Mouse (Mus musculus): ENCODE measurements at regions not wholly inside any gene's neighbourhood (a gene's known extent, or its start where the extent isn't known, plus 50 kb on each side); places are given as distances from the start of the nearest gene placed in this dataset.

- DNase-seq (ENCODE audit: low read depth in 3 of 3, low spot score in 3 of 3): no peak
- 63% methylated on average over 6 of the region's 6 CpGs for WGBS (ENCODE audit: insufficient replicate concordance)
- H3K4me1 ChIP-seq (replicated peaks; ENCODE audit: control insufficient read depth in 2 of 2, insufficient read depth in 2 of 2, low read length in 1 of 2): no peaks in the 10 kb centered on the region; a peak in 1 of 4 replicates
These were observed 105.6 kb upstream of the Egln3 start for GRCm38 (mm10) chr12:54309219-54309618.

GRCm38 (mm10) chr12:54305135-54305630 is 101.5 kb upstream of the Egln3 start:
- no peaks in the 10 kb centered on the region for H3K9me3 ChIP-seq (ENCODE audit: control insufficient read depth, low read length)
- H3K9ac ChIP-seq (replicated peaks): no peak overlapping the region
- H3K4me3 ChIP-seq (ENCODE audit: insufficient read depth in 1 of 2, low read depth in 2 of 2, low read length in 2 of 2): no peak overlapping the region
- H3K27ac ChIP-seq: no peak overlapping the region
- no peak overlapping the region for H3K4me2 ChIP-seq (ENCODE audit: low read depth)
- H3K4me1 ChIP-seq (replicated peaks; ENCODE audit: control insufficient read depth in 2 of 2, insufficient read depth in 2 of 2, low read length in 1 of 2): no peaks in the 10 kb centered on the region
- ATAC-seq (ENCODE audit: insufficient read depth) (no peak), DNase-seq (ENCODE audit: low read depth in 3 of 3, low spot score in 3 of 3) (no peak)
- WGBS (ENCODE audit: insufficient replicate concordance): 64% methylated on average over 9 of the region's 9 CpGs
- no peaks in the 10 kb centered on the region for H3K27me3 ChIP-seq (ENCODE audit: control insufficient read depth, insufficient read depth, low read length)
- no peak for TF ChIP-seq CTCF (IDR thresholded peaks at IDR 0.05; ENCODE audit: low read depth)
- TF ChIP-seq EP300 (IDR thresholded peaks at IDR 0.05; ENCODE audit: low read depth): no peak
- H3K36me3 ChIP-seq (replicated peaks; ENCODE audit: control insufficient read depth, insufficient read depth, low read depth): no peaks in the 10 kb centered on the region

More at GRCm38 (mm10) chr12:54309219-54309618, 105.6 kb upstream of the Egln3 start:
- no peaks in the 10 kb centered on the region for H3K9me3 ChIP-seq (ENCODE audit: control insufficient read depth, low read length)
- H3K27me3 ChIP-seq (ENCODE audit: control insufficient read depth, insufficient read depth, low read length): no peaks in the 10 kb centered on the region
- ATAC-seq (ENCODE audit: insufficient read depth): no peak
- H3K36me3 ChIP-seq (replicated peaks; ENCODE audit: control insufficient read depth, insufficient read depth, low read depth): no peaks in the 10 kb centered on the region
- no peak overlapping the region for H3K9ac ChIP-seq (replicated peaks)
- TF ChIP-seq EP300 (IDR thresholded peaks at IDR 0.05; ENCODE audit: low read depth) (no peak), CTCF (IDR thresholded peaks at IDR 0.05; ENCODE audit: low read depth) (no peak)
- H3K27ac ChIP-seq: no peak overlapping the region
- no peak overlapping the region for H3K4me3 ChIP-seq (ENCODE audit: insufficient read depth in 1 of 2, low read depth in 2 of 2, low read length in 2 of 2)
- H3K4me2 ChIP-seq (ENCODE audit: low read depth): no peak overlapping the region

GRCm38 (mm10) chr12:54303746-54304145 is 100.1 kb upstream of the Egln3 start:
- Histone ChIP-seq H3K4me2 (ENCODE audit: low read depth) (no peak overlapping the region), H3K27ac (no peak overlapping the region), H3K9me3 (ENCODE audit: control insufficient read depth, low read length) (no peaks in the 10 kb centered on the region), H3K9ac (replicated peaks) (no peak overlapping the region), H3K4me3 (ENCODE audit: insufficient read depth in 1 of 2, low read depth in 2 of 2, low read length in 2 of 2) (no peak overlapping the region), H3K4me1 (replicated peaks; ENCODE audit: control insufficient read depth in 2 of 2, insufficient read depth in 2 of 2, low read length in 1 of 2) (no peaks in the 10 kb centered on the region), H3K36me3 (replicated peaks; ENCODE audit: control insufficient read depth, insufficient read depth, low read depth) (no peaks in the 10 kb centered on the region), H3K27me3 (ENCODE audit: control insufficient read depth, insufficient read depth, low read length) (no peaks in the 10 kb centered on the region)
- TF ChIP-seq CTCF (IDR thresholded peaks at IDR 0.05; ENCODE audit: low read depth) (no peak), EP300 (IDR thresholded peaks at IDR 0.05; ENCODE audit: low read depth) (no peak)
- DNase-seq (ENCODE audit: low read depth in 3 of 3, low spot score in 3 of 3): no peak
- WGBS (ENCODE audit: insufficient replicate concordance): 70% methylated on average over 8 of the region's 8 CpGs
- ATAC-seq (ENCODE audit: insufficient read depth): no peak

- no peak for ATAC-seq (ENCODE audit: insufficient read depth)
- Histone ChIP-seq H3K9me3 (ENCODE audit: control insufficient read depth, low read length) (no peaks in the 10 kb centered on the region), H3K9ac (replicated peaks) (no peak overlapping the region), H3K4me1 (replicated peaks; ENCODE audit: control insufficient read depth in 2 of 2, insufficient read depth in 2 of 2, low read length in 1 of 2) (no peaks in the 10 kb centered on the region), H3K27ac (no peak overlapping the region), H3K4me3 (ENCODE audit: insufficient read depth in 1 of 2, low read depth in 2 of 2, low read length in 2 of 2) (no peak overlapping the region), H3K4me2 (ENCODE audit: low read depth) (no peak overlapping the region), H3K27me3 (ENCODE audit: control insufficient read depth, insufficient read depth, low read length) (no peaks in the 10 kb centered on the region), H3K36me3 (replicated peaks; ENCODE audit: control insufficient read depth, insufficient read depth, low read depth) (no peaks in the 10 kb centered on the region)
- TF ChIP-seq EP300 (IDR thresholded peaks at IDR 0.05; ENCODE audit: low read depth): no peak
- TF ChIP-seq CTCF (IDR thresholded peaks at IDR 0.05; ENCODE audit: low read depth): no peak
- DNase-seq (ENCODE audit: low read depth in 3 of 3, low spot score in 3 of 3): no peak
- 46% methylated on average over 5 of the region's 5 CpGs for WGBS (ENCODE audit: insufficient replicate concordance)
These were observed 95.8 kb upstream of the Egln3 start for GRCm38 (mm10) chr12:54299506-54299905.

GRCm38 (mm10) chr12:54293248-54293647 is 89.6 kb upstream of the Egln3 start:
- no peak overlapping the region for H3K9ac ChIP-seq (replicated peaks)
- H3K4me2 ChIP-seq (ENCODE audit: low read depth): no peak overlapping the region
- H3K9me3 ChIP-seq (ENCODE audit: control insufficient read depth, low read length): no peaks in the 10 kb centered on the region
- H3K4me1 ChIP-seq (replicated peaks; ENCODE audit: control insufficient read depth in 2 of 2, insufficient read depth in 2 of 2, low read length in 1 of 2): no peaks in the 10 kb centered on the region
- no peak overlapping the region for H3K27ac ChIP-seq
- no peaks in the 10 kb centered on the region for H3K36me3 ChIP-seq (replicated peaks; ENCODE audit: control insufficient read depth, insufficient read depth, low read depth)
- ATAC-seq (ENCODE audit: insufficient read depth) (no peak), DNase-seq (ENCODE audit: low read depth in 3 of 3, low spot score in 3 of 3) (no peak)
- TF ChIP-seq EP300 (IDR thresholded peaks at IDR 0.05; ENCODE audit: low read depth): no peak
- TF ChIP-seq CTCF (IDR thresholded peaks at IDR 0.05; ENCODE audit: low read depth): no peak
- no peak overlapping the region for H3K4me3 ChIP-seq (ENCODE audit: insufficient read depth in 1 of 2, low read depth in 2 of 2, low read length in 2 of 2)
- H3K27me3 ChIP-seq (ENCODE audit: control insufficient read depth, insufficient read depth, low read length): no peaks in the 10 kb centered on the region
- WGBS (ENCODE audit: insufficient replicate concordance): 16% methylated on average over 2 of the region's 2 CpGs
